13 mouse cellular contexts compared by ENCODE assay signal in the genomic region with DNA sequence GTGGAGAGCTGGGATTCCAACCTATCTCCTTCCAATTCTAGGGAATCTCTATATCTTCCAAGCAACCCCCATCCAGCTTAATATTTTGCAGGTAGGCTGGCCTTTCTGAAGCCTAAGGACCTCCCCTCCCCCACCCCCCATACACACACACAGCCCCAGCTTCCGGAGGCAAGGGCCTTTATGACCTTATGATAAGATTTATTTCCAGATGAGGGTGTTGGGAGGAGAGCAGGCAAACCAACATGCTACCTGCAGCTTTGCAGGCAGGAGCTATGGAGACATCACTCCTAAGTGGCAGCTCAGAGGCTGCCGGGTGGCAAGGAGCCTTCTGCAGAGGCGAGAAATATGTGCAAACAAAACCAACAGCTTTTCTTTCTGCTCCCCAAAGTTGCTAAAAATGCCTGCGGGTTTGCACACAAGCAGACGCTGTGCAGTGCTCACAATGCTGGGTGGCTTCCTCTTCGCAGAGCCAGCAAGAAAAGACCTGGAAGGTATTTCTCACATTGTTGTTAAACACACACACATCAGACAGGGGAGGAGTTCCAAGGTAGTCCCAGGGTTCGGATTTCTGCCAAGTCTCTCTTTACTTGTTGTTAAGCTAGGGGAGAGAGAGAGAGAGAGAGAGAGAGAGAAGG.
DNase-seq lines count a peak whose midpoint lies in the region; ATAC-seq and TF ChIP-seq lines count a peak whose summit lies in the region.
"Had no signal": no experiment of that assay in that cellular context is flagged by ENCODE, and none has a peak within 500 bp of the region (broad histone marks: within the 10 kb centered on the region; RNA-seq: fewer than 3 reads in every experiment).

No protein-coding gene starts in this region.

- no peak overlapping the region for H3K4me2 ChIP-seq in kidney, embryonic 15.5 days
- H3K4me2 ChIP-seq: forebrain, embryonic 13.5 days had no signal

- 26% methylated on average over 7 of the region's 7 CpGs for WGBS in kidney, embryonic 15.5 days
- 34% methylated on average over 7 of the region's 7 CpGs for WGBS in spleen, adult 2 months

- no peak for TF ChIP-seq POLR2A in spleen, adult 2 months (IDR thresholded peaks at IDR 0.05; ENCODE audit: low read depth, low read length)

- H3K9ac ChIP-seq in kidney, embryonic 15.5 days, result 0 out of 2 replicates have a peak overlapping the region, but pooled peaks have one; percentile 0
- H3K9ac ChIP-seq: forebrain, embryonic 13.5 days had no signal

- H3K27me3 ChIP-seq in kidney, embryonic 15.5 days, result no peaks in the 10 kb centered on the region
- no peaks in the 10 kb centered on the region for H3K27me3 ChIP-seq in spleen, adult 2 months (ENCODE audit: control insufficient read depth, insufficient read depth, low read length)
- H3K27me3 ChIP-seq: forebrain, embryonic 13.5 days had no signal

- H3K4me1 ChIP-seq in kidney, embryonic 15.5 days, result peaks cover 17% of the 10 kb centered on the region
- H3K4me1 ChIP-seq in spleen, adult 2 months (ENCODE audit: control insufficient read depth, insufficient read depth, insufficient read length), result peaks cover 39% of the 10 kb centered on the region

- DNase-seq in kidney, postnatal 36 days, result no peak
- no peak for DNase-seq in spleen, adult 2 months (ENCODE audit: low read depth in 1 of 2, low spot score in 2 of 2)
- DNase-seq in spleen, adult 12 weeks (ENCODE audit: low spot score), result no peak
- peak; percentile 15 to 17 for DNase-seq in left cerebral cortex, postnatal 36 days (ENCODE audit: low spot score in 2 of 2)
- DNase-seq in thymus, postnatal 36 days, result peak; percentile 10 to 14
- no peak for DNase-seq in natural killer cell, adult 2 months (ENCODE audit: low spot score in 2 of 2)
- no peak for DNase-seq in retina, postnatal 1 day
- DNase-seq: heart, adult 18-20 months; kidney, postnatal 14 days; liver had no signal

- intact Hi-C loops in left cerebral cortex, postnatal 36 days (cut with DNase I), result no loop called here

- H3K36me3 ChIP-seq in kidney, embryonic 15.5 days, result no peaks in the 10 kb centered on the region
- H3K36me3 ChIP-seq in spleen, adult 2 months (ENCODE audit: control insufficient read depth, insufficient read depth, low read length), result no peaks in the 10 kb centered on the region

- H3K4me3 ChIP-seq in kidney, embryonic 15.5 days (replicated peaks), result no peak overlapping the region
- no peak overlapping the region for H3K4me3 ChIP-seq in spleen, adult 2 months (ENCODE audit: extremely low read depth, insufficient read depth, insufficient read length)
- H3K4me3 ChIP-seq: forebrain, embryonic 13.5 days; myocyte had no signal

- ATAC-seq in kidney, embryonic 15.5 days (replicated peaks; ENCODE audit: low FRiP score), result no peak
- ATAC-seq: forebrain, embryonic 13.5 days had no signal

- no peak for TF ChIP-seq CTCF in spleen, adult 2 months (IDR thresholded peaks at IDR 0.05; ENCODE audit: extremely low read depth, insufficient read depth, insufficient read length, insufficient replicate concordance)

- no peaks in the 10 kb centered on the region for H3K9me3 ChIP-seq in kidney, embryonic 15.5 days (replicated peaks)
- H3K9me3 ChIP-seq: forebrain, embryonic 13.5 days had no signal

- H3K27ac ChIP-seq in kidney, embryonic 15.5 days, result 0 out of 2 replicates have a peak overlapping the region, but pooled peaks have one; percentile 25
- H3K27ac ChIP-seq in spleen, adult 2 months (ENCODE audit: insufficient read depth, low read length), result peak overlapping the region; percentile 40
- H3K27ac ChIP-seq: forebrain, embryonic 13.5 days had no signal

Comparison
In these comparisons a context has a peak if more than half of its experiments do, and no peak if none do; other contexts are left out.
1. DNase-seq: peak in left cerebral cortex, postnatal 36 days (2 of 2) and thymus, postnatal 36 days (2 of 2); none in kidney, postnatal 36 days (0 of 2), spleen, adult 2 months (0 of 2), spleen, adult 12 weeks (single experiment), natural killer cell, adult 2 months (0 of 2) and retina, postnatal 1 day (single experiment).